Comparison of ENCODE assay signal across 8 mouse cellular contexts in the genomic region with DNA sequence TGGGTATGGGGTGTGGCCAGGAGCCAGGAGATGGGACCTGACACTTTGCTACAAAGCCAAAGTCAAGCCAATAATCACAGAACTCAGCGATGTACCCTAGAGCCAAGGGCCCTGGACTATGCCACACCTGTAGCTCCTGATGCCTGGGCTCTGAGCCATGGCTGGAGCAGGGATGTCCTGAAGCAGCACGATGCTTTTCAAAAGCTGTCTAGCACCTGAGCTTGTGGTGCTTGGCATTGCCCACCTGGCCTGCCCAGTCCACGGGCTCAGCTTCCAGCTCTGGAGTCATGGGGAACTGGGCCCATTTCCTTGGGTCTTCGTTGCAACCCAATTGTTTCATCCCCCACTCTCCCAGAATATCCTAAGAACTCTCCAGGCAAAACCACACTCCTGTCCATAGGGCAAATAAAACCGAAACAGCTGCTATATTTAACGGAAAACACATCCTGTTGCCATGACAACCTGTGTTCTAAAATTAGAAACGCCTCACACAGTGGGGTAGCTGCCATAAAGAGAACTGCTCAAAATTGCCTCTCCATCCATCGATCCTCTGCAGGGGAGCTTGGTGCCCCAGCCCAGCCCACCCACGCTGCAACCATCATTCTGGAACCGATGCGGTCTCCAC.
DNase-seq lines count a peak whose midpoint lies in the region; ATAC-seq lines count a peak whose summit lies in the region.

No protein-coding gene starts in this region.

- DNase-seq in cerebellum, postnatal 14 days: peak; percentile 22 to 26
- DNase-seq in cerebellum, adult 8-10 months: no peak
- peak; percentile 4 for DNase-seq in retina, adult 2 months (ENCODE audit: low read depth, low spot score)
- no peak for DNase-seq in retina, embryonic 14.5 days (ENCODE audit: low spot score)
- DNase-seq in induced T-regulatory cell, adult 2 months (ENCODE audit: low read depth): peak; percentile 67
- no peak for DNase-seq in spleen, postnatal 10 days (ENCODE audit: low spot score in 2 of 2)
- no peak for DNase-seq in ovary, adult 18-20 months (ENCODE audit: low spot score)

- 0 out of 2 replicates have a peak, but pooled peaks have one; percentile 3 for ATAC-seq in megakaryocyte progenitor cell, adult 5-6 weeks (replicated peaks; ENCODE audit: poor library complexity)

Comparison
In these comparisons a context has a peak if more than half of its experiments do, and no peak if none do; other contexts are left out.
1. DNase-seq: peak in cerebellum, postnatal 14 days (2 of 2), retina, adult 2 months (single experiment) and induced T-regulatory cell, adult 2 months (single experiment); none in cerebellum, adult 8-10 months (single experiment), retina, embryonic 14.5 days (single experiment), spleen, postnatal 10 days (0 of 2) and ovary, adult 18-20 months (single experiment).